Mouse (Mus musculus) erythroblast, embryonic 14.5 days (primary cell): ENCODE measurements at regions not wholly inside any gene's neighbourhood (a gene's known extent, or its start where the extent isn't known, plus 50 kb on each side); places are given as distances from the start of the nearest gene placed in this dataset.

Experiments
- GATA1 ChIP-seq: IDR thresholded peaks from 2 replicates; pipeline ENCODE4 v1.6.1; 2012; ENCODE audit warnings: low read length, inconsistent platforms, mixed read lengths
- TAL1 ChIP-seq: IDR thresholded peaks from 3 replicates; pipeline ENCODE4 v1.6.1; 2012; ENCODE audit warnings: low read length, inconsistent platforms, mixed read lengths

GRCm38 (mm10) chr7:73019764-73020354 lies 355.4 kb upstream of the Rgma start:
- no peak for TF ChIP-seq GATA1
- no peak for TF ChIP-seq TAL1
